Mouse (Mus musculus) erythroblast, embryonic 14.5 days (primary cell): ENCODE results near the gene Gpr153. TPM values are rescaled to one million over a fixed set of nuclear protein-coding genes. Genes with fewer than 3 reads are reported as not detected.

Experiments used
- H3K27me3 ChIP-seq: 2 replicates; pipeline ENCODE4 v1.6.1; 2012; ENCODE audit warnings: inconsistent platforms; ENCODE audit not compliant: control insufficient read depth
- H3K36me3 ChIP-seq: 2 replicates; pipeline ENCODE4 v1.6.1; 2012; ENCODE audit warnings: mild to moderate bottlenecking, inconsistent platforms; ENCODE audit not compliant: control insufficient read depth
- H3K4me1 ChIP-seq: 2 replicates; pipeline ENCODE4 v1.6.1; 2012; ENCODE audit warnings: inconsistent platforms; ENCODE audit not compliant: control insufficient read depth
- H3K4me3 ChIP-seq: replicated peaks from 2 replicates; pipeline ENCODE3; 2012; ENCODE audit warnings: moderate library complexity, mild to moderate bottlenecking, inconsistent platforms
- H3K9me3 ChIP-seq: 2 replicates; pipeline ENCODE4 v1.6.1; 2012; ENCODE audit warnings: low read length, inconsistent platforms, mixed read lengths; ENCODE audit not compliant: control insufficient read depth
- GATA1 ChIP-seq: IDR thresholded peaks from 2 replicates; pipeline ENCODE4 v1.6.1; 2012; ENCODE audit warnings: low read length, inconsistent platforms, mixed read lengths
- TAL1 ChIP-seq: IDR thresholded peaks from 3 replicates; pipeline ENCODE4 v1.6.1; 2012; ENCODE audit warnings: low read length, inconsistent platforms, mixed read lengths
- polyA plus RNA-seq: library from polyadenylated mRNA; stranded (reverse); fragments of >175 nt; gene quantifications from 2 replicates; pipeline ENCODE4 v1.2.3, GENCODE M21; 2012

Gene Gpr153
- polyA plus RNA-seq, 1 experiment, result not detected

DNA sequence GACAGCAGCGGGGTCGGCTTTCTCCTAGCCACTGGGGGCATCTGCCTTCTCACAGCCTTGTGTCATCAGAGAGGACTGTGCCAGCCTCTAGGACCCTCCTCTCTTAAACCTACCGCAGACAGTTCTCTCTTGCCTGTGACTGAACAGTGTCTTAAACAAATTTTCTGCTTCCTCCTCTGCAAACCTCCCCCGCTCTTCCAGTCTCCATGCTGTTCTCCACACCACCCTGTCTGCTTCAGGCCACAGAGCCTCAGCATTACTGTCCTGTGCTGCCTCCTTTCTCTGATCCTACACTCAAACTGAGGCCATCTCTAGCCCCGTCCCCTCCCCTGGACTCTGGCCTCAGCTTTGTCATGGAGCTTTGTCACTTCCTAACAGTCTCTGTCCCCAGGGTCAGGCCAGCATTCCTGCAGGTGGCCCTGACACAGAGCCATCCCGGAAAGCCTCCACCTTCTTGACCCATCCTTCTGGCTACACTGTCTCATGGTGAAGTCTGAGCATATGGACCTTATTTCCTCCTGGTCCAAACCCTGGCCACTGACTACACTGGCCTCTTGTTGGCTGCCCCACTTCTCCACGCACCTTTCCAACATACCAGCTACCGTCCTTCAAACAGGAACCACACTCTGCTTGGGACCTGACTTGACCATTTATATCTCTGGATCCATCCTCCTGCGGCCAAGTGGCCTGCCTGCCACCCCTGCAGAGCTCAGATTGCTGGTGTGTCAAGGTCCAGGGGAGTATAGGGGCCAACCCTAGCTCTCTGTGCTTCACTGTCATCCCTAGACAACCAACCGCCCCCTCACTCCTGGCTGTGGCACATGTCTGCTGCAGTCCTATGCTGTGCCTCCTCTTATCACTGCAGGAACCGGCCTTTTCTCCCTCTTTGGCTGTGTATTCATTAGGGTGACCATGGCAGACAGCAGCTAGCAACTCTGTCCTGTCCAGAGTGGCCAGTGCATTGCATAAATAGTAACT is 29.2 kb upstream of the Gpr153 start:
- TF ChIP-seq GATA1 (no peak), TAL1 (no peak)
- peaks cover 2% of the 10 kb centered on the region; the same call in 1 of the 2 replicates for H3K4me1 ChIP-seq
- no peak overlapping the region for H3K4me3 ChIP-seq
- no peaks in the 10 kb centered on the region for H3K27me3 ChIP-seq
- H3K36me3 ChIP-seq, result no peaks in the 10 kb centered on the region
- H3K9me3 ChIP-seq, result no peaks in the 10 kb centered on the region

DNA sequence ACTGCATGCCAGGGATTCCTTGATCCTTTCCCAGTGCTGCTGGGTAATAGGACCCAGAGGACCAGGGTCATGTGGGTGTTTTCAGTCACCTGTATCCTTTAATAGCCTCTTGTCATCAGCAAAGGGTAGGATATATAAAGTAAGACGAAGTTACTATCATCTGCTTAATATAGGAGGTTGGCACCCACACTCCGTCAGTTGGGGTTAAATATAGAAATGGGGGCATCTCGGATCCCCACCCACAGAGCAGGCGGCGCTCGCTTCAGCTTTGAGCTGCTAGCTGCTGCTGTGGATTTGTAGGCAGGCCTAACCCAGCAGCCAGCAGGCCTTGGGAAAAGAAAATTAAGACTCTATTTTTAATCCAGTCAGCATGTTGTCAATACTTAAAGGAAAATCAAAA is 28.0 kb upstream of the Gpr153 start:
- Histone ChIP-seq H3K36me3 (no peaks in the 10 kb centered on the region), H3K27me3 (no peaks in the 10 kb centered on the region), H3K4me1 (peaks cover 2% of the 10 kb centered on the region; the same call in 1 of the 2 replicates), H3K9me3 (no peaks in the 10 kb centered on the region), H3K4me3 (no peak overlapping the region)
- TF ChIP-seq GATA1 (no peak), TAL1 (no peak)

- no peak overlapping the region for H3K4me3 ChIP-seq
- H3K27me3 ChIP-seq, result no peaks in the 10 kb centered on the region
- H3K9me3 ChIP-seq, result no peaks in the 10 kb centered on the region
- no peaks in the 10 kb centered on the region for H3K36me3 ChIP-seq
- peaks cover 2% of the 10 kb centered on the region; the same call in 1 of the 2 replicates for H3K4me1 ChIP-seq
- TF ChIP-seq TAL1, result no peak
- no peak for TF ChIP-seq GATA1
These were observed 26.8 kb upstream of the Gpr153 start for GRCm38 (mm10) chr4:152247195-152247594.

GRCm38 (mm10) chr4:152250615-152251014 is 23.4 kb upstream of the Gpr153 start:
- no peak overlapping the region for H3K4me3 ChIP-seq
- no peaks in the 10 kb centered on the region for H3K9me3 ChIP-seq
- H3K27me3 ChIP-seq, result no peaks in the 10 kb centered on the region
- H3K36me3 ChIP-seq, result peaks cover 2% of the 10 kb centered on the region; the same call in 1 of the 2 replicates
- peaks cover 6% of the 10 kb centered on the region; the same call in 1 of the 2 replicates for H3K4me1 ChIP-seq
- TF ChIP-seq GATA1 (no peak), TAL1 (no peak)

- no peak overlapping the region for H3K4me3 ChIP-seq
- no peak for TF ChIP-seq GATA1
- no peak for TF ChIP-seq TAL1
- H3K36me3 ChIP-seq, result peaks cover 2% of the 10 kb centered on the region; the same call in 1 of the 2 replicates
- H3K9me3 ChIP-seq, result no peaks in the 10 kb centered on the region
- H3K27me3 ChIP-seq, result no peaks in the 10 kb centered on the region
- H3K4me1 ChIP-seq, result peaks cover 25% of the 10 kb centered on the region
These were observed 20.8 kb upstream of the Gpr153 start for GRCm38 (mm10) chr4:152253183-152253759.

- TF ChIP-seq GATA1, result 0 out of 2 replicates have a peak, but pooled peaks have one; percentile 18
- TF ChIP-seq TAL1, result peak; percentile 49; the same call in 2 of the 3 replicates
- H3K36me3 ChIP-seq, result peaks cover 2% of the 10 kb centered on the region; the same call in 1 of the 2 replicates
- no peaks in the 10 kb centered on the region for H3K9me3 ChIP-seq
- H3K4me3 ChIP-seq, result no peak overlapping the region
- H3K4me1 ChIP-seq, result peaks cover 40% of the 10 kb centered on the region
- no peaks in the 10 kb centered on the region for H3K27me3 ChIP-seq
These were observed 17.0 kb upstream of the Gpr153 start for GRCm38 (mm10) chr4:152257070-152257469.

DNA sequence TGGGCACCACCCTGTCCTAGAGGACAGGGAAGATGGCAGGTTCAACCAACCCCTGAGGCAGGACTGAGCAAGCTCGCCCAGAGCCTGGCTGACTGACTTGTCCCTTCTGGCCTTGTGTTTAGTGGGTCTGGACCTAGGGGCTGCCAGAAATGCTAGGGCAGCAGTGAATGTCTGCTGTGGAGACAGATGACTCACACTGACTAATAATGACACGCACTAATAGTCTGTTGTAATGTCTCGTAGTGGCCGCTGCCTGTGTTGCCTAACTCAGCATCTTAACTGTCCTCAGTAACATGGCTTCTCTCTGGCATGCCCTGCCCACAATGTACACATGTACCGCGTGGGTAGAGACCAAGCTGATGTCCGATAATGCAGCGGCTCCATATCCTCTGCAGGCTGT is 13.6 kb upstream of the Gpr153 start:
- no peaks in the 10 kb centered on the region for H3K36me3 ChIP-seq
- H3K4me1 ChIP-seq, result peaks cover 68% of the 10 kb centered on the region
- TF ChIP-seq TAL1, result no peak
- no peaks in the 10 kb centered on the region for H3K27me3 ChIP-seq
- H3K9me3 ChIP-seq, result no peaks in the 10 kb centered on the region
- H3K4me3 ChIP-seq, result no peak overlapping the region

DNA sequence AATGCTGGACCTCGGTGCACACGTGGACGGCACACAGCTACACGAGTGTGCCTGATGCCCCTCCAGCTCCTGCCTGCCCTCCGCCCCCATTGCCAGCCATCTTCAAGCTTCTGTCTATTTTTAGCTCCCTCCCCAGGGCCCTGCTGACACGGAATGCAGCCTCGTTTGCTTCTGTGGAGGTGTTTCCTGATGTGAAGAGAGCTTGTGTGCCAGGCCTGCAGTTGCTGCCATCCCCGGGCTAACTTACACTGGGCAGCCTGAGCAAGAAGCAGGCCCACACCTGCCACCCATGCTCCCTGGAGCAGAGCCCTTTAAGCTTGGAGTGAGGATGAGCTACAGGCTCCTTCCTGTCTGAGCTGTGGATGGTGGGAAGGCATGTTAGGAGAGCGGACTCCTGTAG is 11.8 kb upstream of the Gpr153 start:
- H3K4me1 ChIP-seq, result peaks cover 54% of the 10 kb centered on the region
- H3K36me3 ChIP-seq, result no peaks in the 10 kb centered on the region
- no peak overlapping the region for H3K4me3 ChIP-seq
- no peaks in the 10 kb centered on the region for H3K27me3 ChIP-seq
- TF ChIP-seq GATA1 (no peak), TAL1 (no peak)
- H3K9me3 ChIP-seq, result no peaks in the 10 kb centered on the region

GRCm38 (mm10) chr4:152263089-152263488 is 10.9 kb upstream of the Gpr153 start:
- Histone ChIP-seq H3K27me3 (no peaks in the 10 kb centered on the region), H3K36me3 (no peaks in the 10 kb centered on the region), H3K4me1 (peaks cover 47% of the 10 kb centered on the region), H3K4me3 (no peak overlapping the region), H3K9me3 (no peaks in the 10 kb centered on the region)
- peak; percentile 23; the same call in 1 of the 2 replicates for TF ChIP-seq GATA1
- TF ChIP-seq TAL1, result peak; percentile 43; the same call in 2 of the 3 replicates
